Mouse (Mus musculus) hindlimb bud, embryonic 11.5 days (tissue): ENCODE measurements around the gene Lama5.

Experiments used
- DNase-seq: peaks from one replicate; pipeline ENCODE4 v3.0.0-alpha.2; 2012; ENCODE audit warnings: low read depth, low spot score; ENCODE audit errors: extremely low spot score

Gene Lama5

GRCm38 (mm10) chr2:180225044-180225761 is 456 bp downstream of the Lama5 start:
- DNase-seq = no peak

GRCm38 (mm10) chr2:180224647-180225043 is 1.0 kb downstream of the Lama5 start:
- DNase-seq = no peak

- no peak for DNase-seq
Observed at GRCm38 (mm10) chr2:180222250-180222649, 3.4 kb downstream of the Lama5 start.

- DNase-seq = no peak
Observed at GRCm38 (mm10) chr2:180221051-180221450, 4.6 kb downstream of the Lama5 start.

GRCm38 (mm10) chr2:180220165-180220564 is 5.5 kb downstream of the Lama5 start:
- DNase-seq = no peak

- DNase-seq = no peak
Observed at GRCm38 (mm10) chr2:180219145-180219943, 6.3 kb downstream of the Lama5 start.

- DNase-seq = no peak
Observed at GRCm38 (mm10) chr2:180218677-180219076, 7.0 kb downstream of the Lama5 start.

GRCm38 (mm10) chr2:180218241-180218640 is 7.4 kb downstream of the Lama5 start:
- DNase-seq = no peak

GRCm38 (mm10) chr2:180217587-180217986 is 8.1 kb downstream of the Lama5 start:
- DNase-seq = no peak

- no peak for DNase-seq
Observed at GRCm38 (mm10) chr2:180216921-180217320, 8.7 kb downstream of the Lama5 start.

GRCm38 (mm10) chr2:180215951-180216350 is 9.7 kb downstream of the Lama5 start:
- DNase-seq = no peak

- no peak for DNase-seq
Observed at GRCm38 (mm10) chr2:180215011-180215461, 10.6 kb downstream of the Lama5 start.

- DNase-seq = no peak
Observed at GRCm38 (mm10) chr2:180214352-180214978, 11.2 kb downstream of the Lama5 start.

GRCm38 (mm10) chr2:180212255-180212654 is 13.4 kb downstream of the Lama5 start:
- DNase-seq = no peak

GRCm38 (mm10) chr2:180208976-180209375 is 16.7 kb downstream of the Lama5 start:
- DNase-seq = no peak

- no peak for DNase-seq
Observed at GRCm38 (mm10) chr2:180207840-180208239, 17.8 kb downstream of the Lama5 start.

- no peak for DNase-seq
Observed at GRCm38 (mm10) chr2:180205956-180206280, 19.7 kb downstream of the Lama5 start.

- DNase-seq = no peak
Observed at GRCm38 (mm10) chr2:180205083-180205955, 20.3 kb downstream of the Lama5 start.

GRCm38 (mm10) chr2:180204501-180204900 is 21.2 kb downstream of the Lama5 start:
- no peak for DNase-seq

GRCm38 (mm10) chr2:180202805-180203204 is 22.9 kb downstream of the Lama5 start:
- DNase-seq = no peak

- no peak for DNase-seq
Observed at GRCm38 (mm10) chr2:180202263-180202662, 23.4 kb downstream of the Lama5 start.
